Mouse (Mus musculus): ENCODE measurements around the gene Zcchc18.
"Not testable (repeated sequence)": the region's sequence is repeated elsewhere in the genome, so short reads cannot be mapped to it uniquely, and the experiment has no call there.

The Zcchc18 gene

DNA sequence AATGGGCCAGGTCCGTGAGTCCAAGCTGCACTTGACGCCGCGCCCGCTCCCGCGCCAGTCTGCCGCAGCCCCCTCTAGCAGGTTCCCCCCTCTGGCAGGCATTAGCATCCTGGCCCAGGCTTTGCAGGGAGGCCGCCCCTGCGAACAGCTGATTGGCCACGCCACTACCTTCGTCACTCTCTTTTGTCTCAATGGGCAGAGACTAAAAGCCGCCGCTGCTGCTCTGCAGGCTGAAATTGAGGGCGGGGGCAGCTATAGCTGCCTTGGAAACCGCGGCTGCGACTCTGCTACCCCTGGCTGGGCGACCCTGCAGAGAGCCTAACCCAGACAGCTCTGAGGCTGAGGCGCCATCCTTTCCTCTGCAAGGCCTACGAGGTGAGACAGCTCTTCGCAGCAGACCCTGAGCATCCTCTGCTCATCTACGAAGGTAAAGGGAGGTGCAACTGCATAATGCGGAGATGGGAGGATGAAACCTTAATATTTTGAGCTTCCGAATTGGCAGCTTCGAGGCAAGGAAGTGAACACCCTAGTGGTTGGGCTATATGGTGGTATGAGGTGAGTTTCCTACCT lies at the start of gene Zcchc18:
TSS of gene Zcchc18 (plus strand) at position 178 of the 570 bp plus-strand sequence.
- peak; percentile 80 for DNase-seq

DNA sequence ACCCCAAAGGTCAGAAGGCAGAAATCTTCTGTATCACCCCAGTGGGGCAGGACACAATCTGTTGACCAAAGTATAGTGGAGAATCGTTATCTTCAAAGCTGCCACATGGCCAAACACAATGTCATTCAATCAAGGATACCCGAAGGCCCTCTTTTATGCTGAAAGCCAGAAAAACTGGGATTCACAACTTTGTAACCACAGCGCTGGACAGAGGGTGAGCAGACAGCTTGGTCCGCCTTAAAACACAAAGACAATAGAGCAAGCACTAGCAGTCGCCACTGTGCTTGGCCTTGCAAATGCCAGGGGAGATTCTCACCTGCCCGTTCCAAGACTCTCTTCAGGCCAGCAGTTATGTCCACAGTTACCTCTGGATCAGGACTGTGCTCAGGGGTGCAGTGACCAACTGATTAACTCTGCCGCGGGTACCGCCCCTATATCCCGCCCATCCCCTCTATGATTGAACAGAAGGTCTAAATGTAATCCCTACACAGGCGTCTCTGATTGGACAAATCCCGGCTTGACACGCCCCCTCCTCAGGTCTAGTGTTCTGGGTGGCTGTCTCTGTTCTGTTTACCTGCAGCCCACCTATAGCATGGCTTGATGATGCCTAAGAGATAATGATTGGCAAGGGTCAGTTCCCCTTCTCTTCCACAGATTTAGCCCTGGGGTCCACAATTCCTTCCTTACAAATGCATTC lies 35.2 kb upstream of the Zcchc18 start:
- DNase-seq, result peak; percentile 80

DNA sequence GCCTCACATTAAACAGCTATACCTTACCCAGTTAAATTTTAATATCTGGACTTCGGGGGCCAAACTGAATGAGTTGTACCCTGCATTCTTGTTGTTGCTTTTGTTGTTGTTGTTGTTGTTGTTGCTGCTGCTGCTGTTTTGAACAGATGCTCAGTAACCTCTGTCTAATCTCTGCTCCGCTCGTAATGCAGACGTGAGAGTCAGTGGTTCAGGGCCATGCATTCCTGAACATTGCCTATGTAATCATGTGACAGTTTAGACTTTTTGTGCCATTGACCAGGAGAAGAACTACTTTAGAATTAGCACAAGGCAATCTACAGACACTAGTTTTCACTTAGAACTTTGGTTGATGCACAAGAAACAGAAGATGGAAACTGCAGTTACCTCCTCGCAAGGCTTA lies 34.7 kb upstream of the Zcchc18 start:
- not testable (repeated sequence) for DNase-seq

DNA sequence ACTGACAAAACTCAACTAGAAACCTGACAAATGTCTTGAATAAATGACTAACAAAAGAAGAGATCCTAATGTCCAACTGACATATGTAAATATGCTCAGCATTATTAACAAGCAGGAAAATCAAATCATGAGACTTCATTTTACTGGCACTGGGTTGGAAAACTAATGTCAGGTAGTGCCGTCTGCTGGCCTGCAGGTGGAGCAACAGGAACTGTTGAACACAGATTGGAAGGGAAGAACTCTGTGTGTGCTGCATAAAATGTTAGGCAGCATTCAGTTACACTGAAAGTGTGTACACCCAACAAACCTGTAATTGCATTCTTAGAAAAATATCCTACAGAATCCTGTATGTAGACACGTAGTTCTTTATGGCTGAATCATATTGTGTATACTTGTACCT lies 33.3 kb upstream of the Zcchc18 start:
- DNase-seq, result peak; percentile 23

DNA sequence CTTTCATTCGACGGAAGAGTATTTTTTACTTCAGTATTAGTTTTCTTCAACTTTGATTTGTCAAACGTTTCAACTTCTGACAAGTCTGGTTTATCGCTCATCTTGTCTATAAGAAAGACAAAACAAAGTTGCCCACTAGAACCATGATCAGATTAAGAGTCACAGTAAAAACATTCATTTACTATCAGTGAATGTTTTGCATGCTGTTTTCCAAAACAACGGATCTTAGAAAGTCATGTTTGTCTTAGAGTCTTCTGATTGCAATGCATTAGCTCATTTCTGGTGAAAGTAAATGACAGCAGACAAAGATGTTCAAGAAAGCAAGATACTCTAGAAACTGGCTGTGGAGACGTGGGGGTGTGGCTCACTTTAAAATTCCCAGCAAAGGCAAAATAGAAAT lies 17.6 kb upstream of the Zcchc18 start, which contains the start of gene Tmsb15b2:
TSS of gene Tmsb15b2 (minus strand) at position 101 of the 400 bp plus-strand sequence.
- DNase-seq, result not testable (repeated sequence)

DNA sequence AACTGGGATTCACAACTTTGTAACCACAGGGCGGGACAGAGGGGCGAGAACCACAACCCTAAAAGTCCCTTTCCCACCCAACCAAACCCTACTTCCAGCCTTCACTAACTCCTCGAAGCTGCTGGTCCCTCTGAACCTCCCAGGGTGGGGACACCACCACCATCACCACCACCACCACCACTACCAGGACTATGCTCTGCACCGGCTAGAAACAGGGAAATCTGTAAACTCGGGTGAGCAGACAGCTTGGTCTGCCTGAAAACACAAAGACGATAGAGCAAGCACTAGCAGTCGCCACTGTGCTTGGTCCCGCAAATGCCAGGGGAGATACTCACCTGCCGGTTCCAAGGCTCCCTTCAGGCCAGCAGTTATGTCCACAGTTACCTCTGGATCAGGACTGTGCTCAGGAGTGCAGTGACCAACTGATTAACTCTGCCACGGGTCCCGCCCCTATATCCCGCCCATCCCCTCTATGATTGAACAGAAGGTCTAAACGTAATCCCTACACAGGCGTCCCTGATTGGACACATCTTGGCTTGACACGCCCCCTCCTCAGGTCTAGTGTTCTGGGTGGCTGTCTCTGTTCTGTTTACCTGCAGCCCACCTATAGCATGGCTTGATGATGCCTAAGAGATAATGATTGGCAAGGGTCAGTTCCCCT lies 16.4 kb upstream of the Zcchc18 start, which contains the start of the genes Tmsb15l and Tmsb15b1:
TSS of gene Tmsb15l (minus strand) at position 446 of the 661 bp plus-strand sequence.
TSS of gene Tmsb15b1 (minus strand) at position 451 of the 661 bp plus-strand sequence.
- peak; percentile 31 for DNase-seq

DNA sequence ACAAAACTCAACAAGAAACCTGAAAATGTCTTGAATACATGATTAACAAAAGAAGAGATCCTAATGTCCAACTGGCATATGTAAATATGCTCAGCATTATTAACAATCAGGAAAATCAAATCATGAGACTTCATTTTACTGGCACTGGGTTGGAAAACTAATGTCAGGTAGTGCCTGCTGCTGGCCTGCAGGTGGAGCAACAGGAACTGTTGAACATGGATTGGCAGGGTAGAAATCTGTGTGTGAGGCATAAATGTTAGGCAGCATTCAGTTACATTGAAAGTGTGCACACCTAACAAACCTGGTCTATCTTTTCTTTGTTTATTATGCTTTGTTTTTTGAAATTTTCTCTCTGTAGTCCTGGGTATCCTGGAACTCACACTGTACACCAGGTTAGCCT lies 14.3 kb upstream of the Zcchc18 start:
- DNase-seq, result no peak

DNA sequence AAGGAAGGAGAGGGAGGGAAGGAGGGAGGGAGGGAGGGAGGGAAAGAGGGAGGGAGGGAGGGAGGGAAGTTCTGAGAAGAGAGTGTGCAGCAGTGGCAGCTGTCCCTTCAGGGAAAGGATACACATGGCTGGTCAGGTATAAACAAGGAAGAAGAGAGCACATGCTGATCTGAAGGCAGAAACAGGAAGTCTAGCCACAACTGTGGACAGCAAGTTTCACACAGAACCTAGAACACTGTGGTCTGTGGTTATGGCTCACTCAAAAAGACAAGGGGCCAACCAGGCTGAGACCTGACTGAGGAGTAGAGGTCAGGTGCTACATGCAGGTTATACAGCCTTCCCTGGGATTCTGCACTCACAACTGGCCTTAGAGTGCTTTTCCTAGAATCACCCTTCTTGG lies 6.9 kb upstream of the Zcchc18 start:
- no peak for DNase-seq

DNA sequence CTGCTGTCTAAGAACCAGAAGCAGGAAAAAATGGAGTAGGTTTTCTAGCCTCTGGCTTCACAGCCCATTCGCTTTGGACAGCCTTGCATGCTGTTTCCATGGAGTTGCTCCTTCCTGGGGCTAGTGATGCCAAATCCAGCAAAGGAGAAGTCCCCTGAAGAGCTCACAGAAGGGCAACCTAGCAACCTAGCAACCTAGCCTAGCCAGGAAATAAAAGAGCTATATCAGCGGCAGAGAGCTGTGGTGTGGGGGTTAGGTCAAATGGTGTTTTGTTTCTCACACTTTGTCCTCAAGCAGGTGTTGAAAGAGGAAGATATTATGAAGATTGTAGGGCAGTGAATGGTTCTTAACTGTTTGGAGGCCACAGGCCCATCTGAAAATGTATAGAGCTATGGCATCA lies 1.7 kb upstream of the Zcchc18 start:
- no peak for DNase-seq

DNA sequence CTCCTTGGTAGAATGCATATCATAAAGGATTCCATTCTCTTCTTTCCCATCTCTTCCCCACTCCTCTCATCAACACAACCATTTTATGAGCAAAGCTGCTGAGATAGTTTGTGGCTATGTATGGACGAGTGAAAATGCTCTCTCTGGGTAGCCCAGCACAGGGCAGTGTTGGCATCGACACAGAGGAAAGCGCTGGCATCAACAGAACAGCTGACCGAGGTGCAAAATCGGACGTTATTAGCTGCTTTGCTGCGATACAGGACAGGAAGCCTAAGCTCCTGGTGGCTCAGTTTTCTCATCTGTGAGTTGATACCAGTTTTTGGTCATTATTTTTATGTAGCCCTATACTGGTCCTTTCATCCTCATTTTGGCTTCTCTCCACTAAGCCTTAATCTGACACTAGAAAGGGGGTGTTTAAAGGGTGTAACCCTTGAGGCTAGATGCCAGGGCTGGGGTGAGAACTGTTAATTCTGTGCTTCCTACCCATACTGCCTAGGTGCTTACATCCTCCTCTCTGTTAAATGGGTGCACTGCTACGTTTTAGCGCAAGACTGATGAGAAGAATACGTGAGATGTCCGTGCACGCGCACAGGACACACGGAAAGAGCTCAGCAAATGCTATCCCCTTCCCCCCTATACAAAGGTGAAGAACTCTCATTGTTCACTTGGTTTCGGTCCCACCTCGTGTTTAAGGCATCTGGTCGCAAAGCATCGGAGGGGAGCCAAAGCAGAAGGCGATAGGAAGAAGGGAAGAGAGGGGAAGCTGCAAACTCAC lies 577 bp upstream of the Zcchc18 start:
- no peak for DNase-seq

DNA sequence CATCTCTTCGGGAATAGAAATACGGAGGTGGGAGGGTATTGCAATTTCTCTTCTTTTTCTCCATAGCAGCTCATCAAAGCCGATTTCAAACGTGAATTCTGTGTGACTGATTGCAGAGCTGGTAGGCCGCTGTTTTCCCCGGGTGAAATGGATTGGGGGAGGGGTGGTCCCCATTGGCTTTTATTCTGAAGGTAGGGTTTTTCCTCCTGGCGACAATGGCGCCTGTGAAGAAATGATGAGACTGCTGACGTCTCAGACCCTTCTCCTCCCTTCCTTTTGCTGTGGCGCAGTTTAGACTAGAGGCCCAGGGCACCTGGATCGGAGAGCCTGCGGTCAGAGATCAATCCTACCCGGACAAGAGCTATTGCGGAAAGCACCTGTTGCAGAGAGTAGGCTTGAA lies 686 bp downstream of the Zcchc18 start:
- peak; percentile 27 for DNase-seq

DNA sequence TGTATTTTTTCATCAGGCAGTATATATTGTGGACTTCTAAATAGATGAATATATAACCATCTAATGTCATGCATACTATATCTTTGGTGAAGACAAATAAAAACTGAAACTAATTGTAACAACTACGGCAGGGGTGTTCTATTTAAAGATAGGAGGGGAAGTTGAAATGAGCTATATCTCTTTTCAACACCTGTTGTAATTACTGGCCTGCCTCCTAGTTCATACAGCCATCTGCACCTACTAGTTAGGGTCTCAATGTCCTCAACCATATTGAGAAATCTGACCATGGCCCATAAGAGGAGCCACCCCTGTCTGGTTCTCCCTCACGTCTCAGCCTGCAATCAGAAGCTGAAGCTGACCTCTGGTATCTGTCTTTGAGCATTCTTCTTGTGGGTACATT lies 3.3 kb downstream of the Zcchc18 start:
- no peak for DNase-seq

DNA sequence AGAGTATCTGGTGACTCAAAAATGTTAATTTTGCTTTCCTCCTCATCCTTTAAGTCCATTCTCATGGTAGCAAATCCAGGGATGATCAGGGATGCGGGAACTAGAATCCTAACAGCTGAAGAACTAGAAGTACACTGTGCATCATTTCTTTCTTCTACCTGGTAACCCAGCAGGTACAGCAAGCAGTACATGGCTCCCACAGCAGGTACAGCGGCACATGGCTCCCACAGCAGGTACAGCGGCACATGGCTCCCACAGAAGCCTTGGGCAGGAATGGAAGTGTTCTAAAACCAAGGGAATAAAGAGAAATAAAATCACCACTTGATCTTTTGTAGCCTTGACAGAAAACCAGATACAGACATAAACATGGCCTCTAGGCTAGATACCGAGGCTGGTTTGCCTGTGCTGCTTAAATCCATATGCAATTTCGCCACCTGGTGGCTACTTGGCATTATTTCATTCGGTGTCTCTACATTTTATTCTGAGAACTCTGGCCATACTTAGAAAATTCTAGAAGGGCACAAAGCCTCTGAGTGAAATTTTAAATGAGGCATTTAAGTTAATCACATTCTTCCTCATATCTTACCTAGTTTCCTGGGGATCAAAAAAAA lies 22.2 kb downstream of the Zcchc18 start:
- peak; percentile 45 for DNase-seq

DNA sequence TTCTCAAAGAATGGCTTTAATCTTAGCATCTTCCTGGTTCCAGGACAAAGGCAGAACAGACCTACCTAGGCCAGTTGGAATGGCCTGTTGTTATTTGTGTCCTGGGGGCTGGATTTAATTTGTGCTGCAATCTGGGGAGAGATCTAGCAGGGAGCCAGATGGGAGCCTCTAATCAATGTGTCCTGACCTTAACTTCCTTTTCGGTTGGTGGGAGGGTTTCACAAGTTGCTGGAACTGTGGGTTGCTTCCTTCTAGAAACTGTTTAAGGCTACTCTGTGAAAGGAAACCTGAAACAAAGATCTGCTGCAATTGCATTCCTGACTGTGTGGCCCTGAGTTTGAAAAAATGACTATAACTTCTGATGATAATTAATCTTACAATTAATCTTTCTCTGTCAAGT lies 24.7 kb downstream of the Zcchc18 start:
- no peak for DNase-seq

DNA sequence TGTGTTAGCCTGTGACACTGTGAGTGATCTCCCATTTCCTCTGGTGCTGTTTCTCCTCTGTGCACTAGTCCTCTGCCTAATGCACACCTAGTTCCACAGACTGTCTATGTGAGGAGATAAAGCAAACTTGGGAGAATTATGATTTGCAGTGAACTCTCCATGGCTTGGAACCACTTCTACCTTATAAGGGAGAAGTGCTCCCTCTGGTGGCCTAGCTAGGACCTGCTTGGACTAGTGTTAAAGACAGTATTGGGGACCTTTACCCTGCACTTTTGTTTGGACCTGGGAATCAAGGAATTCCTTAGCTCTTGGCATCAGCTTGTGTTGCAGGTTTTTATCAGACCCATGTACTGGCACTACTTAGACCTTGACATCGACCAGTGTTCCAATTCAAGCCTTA lies 26.4 kb downstream of the Zcchc18 start:
- DNase-seq, result peak; percentile 71

DNA sequence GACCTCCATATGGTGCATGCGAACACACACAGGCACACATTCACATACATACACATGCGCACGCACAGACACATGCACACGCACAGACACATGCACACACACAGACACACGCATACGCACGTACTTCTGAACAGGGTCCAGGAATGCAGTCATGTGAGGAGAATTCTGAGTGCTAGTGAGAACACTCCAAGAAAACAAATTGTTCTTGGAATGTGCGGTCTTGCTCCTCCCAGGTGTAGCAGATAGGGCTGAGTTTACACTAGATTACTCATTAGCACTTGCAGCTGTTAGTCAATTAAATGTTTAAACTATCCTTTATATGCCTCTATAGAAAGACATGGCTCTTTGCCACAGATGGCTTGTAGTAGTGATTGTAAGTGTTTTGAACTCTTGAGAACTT lies 38.0 kb downstream of the Zcchc18 start:
- DNase-seq, result no peak

DNA sequence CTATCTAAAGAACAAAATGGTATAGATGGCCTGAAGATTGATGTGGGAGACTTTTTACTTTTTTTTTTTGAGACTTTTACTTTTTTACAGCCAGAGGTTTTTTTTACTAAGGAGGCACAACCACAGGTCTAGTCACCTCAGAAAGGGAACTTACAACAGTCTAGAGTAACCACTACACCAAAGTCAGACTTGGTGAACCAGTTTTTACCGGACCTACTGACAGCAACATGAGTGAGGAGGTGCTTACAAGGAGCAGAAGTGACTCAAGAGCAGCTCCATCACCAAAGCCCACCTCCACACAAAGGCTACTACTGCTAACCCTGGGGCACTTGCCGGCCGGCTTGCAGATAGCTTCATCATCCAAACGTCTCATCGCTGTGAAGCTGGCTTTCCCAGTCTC lies 38.8 kb downstream of the Zcchc18 start:
- DNase-seq, result no peak

DNA sequence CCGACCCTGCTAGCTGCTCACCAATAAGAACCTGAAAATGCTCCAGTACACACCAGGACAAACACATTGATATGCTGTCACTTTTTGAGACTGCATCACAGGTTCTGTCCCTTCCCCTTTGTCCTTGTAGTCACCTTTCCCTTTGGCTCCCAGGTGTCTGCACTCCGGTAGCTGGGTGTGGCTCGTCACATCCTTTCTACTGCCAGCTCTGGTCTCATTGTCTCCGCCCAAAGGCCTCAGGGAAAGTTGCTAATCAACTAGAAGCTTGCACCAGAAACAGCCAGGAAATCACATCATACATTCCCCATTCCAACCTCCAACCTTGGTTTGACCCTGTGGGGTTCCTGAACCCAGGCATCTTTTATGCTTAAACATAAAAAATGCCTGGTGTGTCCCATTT lies 41.4 kb downstream of the Zcchc18 start:
- no peak for DNase-seq

DNA sequence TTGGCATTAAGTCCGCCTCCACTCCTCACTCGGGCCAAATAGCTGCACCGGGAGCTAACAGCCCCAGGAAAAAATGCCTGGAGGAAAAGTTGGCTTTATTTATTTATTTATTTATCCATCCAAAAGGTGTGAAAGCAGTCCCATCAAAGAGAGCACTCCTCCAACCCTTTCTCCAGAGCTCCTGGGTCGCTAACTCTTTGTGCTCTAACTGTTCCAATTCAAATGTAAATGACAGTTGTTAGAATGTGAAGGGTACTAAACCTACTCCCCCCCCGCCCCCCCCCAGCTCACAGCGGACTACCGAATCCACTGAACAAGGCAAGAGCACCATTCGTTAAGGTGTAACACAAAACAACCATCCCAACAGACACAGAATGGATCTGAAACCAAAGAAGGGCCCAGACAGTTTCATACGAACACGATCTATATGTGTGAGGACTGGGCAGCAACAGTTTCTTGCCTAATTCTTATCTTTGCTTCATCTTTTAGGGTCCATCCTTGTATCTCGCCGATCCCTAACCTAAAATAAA lies 44.6 kb downstream of the Zcchc18 start:
- DNase-seq, result no peak

DNA sequence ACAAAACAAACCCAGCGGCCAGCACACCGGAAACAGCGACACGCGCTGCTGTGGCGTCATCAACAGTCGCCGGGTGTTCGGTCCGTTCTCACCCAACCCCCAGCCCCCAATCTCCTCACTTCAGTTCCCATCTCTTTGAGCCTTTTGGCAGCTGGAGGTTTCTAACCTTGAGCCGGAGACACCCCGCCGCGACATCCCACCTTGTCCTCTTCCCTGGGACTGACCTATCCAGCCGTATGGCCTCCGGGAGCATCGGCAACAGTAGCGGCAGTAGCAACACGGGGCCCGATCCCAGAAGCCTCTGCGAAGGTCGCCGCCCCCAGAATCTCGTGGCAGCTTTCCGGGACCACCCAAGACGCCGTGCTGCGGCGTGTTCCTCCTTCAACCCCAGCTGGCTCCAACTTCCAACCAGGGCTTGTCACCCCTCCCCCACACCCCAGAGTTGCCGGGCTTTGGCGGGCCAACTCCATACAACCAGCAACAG lies 45.1 kb downstream of the Zcchc18 start, which contains the start of gene Slc25a53:
TSS of gene Slc25a53 (minus strand) at position 303 of the 484 bp plus-strand sequence.
- DNase-seq, result peak; percentile 86

DNA sequence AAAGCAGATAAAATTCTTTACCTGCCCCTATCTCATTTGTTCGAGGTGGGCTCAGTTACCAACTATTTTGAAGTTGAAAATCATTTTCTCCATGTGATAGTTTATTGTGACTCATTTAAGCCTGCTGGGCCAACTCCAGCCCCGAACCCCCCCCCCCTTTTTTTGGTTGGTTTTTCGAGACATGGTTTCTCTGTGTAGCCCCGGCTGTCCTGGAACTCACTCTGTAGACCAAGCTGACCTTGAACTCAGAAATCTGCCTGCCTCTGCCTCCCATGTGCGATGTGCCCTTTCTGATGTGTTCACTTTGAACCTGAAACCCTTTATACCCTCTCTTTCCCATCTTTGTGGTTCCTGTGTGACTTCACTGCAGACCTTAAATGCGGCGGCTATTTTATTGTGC lies 45.5 kb downstream of the Zcchc18 start:
- DNase-seq, result no peak

All from right cerebral cortex, postnatal 14 days (tissue).